Mouse (Mus musculus) neural tube, embryonic 14.5 days (tissue): ENCODE measurements at regions not wholly inside any gene's neighbourhood (a gene's known extent, or its start where the extent isn't known, plus 50 kb on each side); places are given as distances from the start of the nearest gene placed in this dataset.

Source experiments
- ATAC-seq: fragments of 200-750 bp; cut with Nextera tagmentation; 2 replicates; pipeline ENCODE4 v1.8.0; 2017; ENCODE audit warnings: low read depth, mild to moderate bottlenecking, moderate TSS enrichment, moderate library complexity
- H3K27ac ChIP-seq: fragments of 300-500 bp; sonication (generic); 2 replicates; pipeline ENCODE4 v1.5.1; 2014; ENCODE audit warnings: low read depth, mild to moderate bottlenecking, control low read depth, low read length, moderate library complexity, mixed read lengths
- H3K27me3 ChIP-seq: fragments of 300-500 bp; sonication (generic); 2 replicates; pipeline ENCODE4 v1.6.1; 2014; ENCODE audit warnings: low read length; ENCODE audit not compliant: control insufficient read depth, insufficient read depth
- H3K36me3 ChIP-seq: fragments of 300-500 bp; sonication (generic); 2 replicates; pipeline ENCODE4 v1.6.1; 2014; ENCODE audit warnings: low read length, mixed read lengths; ENCODE audit not compliant: control insufficient read depth, insufficient read depth
- H3K4me1 ChIP-seq: fragments of 300-500 bp; sonication (generic); 2 replicates; pipeline ENCODE4 v1.6.1; 2014; ENCODE audit warnings: low read length; ENCODE audit not compliant: control insufficient read depth, insufficient read depth
- H3K4me2 ChIP-seq: fragments of 300-500 bp; sonication (generic); 2 replicates; pipeline ENCODE4 v1.6.1; 2014; ENCODE audit warnings: mild to moderate bottlenecking, low read depth, low read length, control low read depth
- H3K4me3 ChIP-seq: fragments of 300-500 bp; sonication (generic); 2 replicates; pipeline ENCODE4 v1.5.1; 2014; ENCODE audit warnings: low read depth, low read length, control low read depth, mixed read lengths
- H3K9ac ChIP-seq: fragments of 300-500 bp; sonication (generic); replicated peaks from 2 replicates; pipeline ENCODE4 v1.6.1; 2014; ENCODE audit warnings: low read depth, mild to moderate bottlenecking, control low read depth, low read length, mixed read lengths
- H3K9me3 ChIP-seq: fragments of 300-500 bp; sonication (generic); 2 replicates; pipeline ENCODE4 v1.6.1; 2016; ENCODE audit warnings: low read length; ENCODE audit not compliant: control insufficient read depth
- WGBS: fragments of 180-500 bp; shearing (Covaris S2); extraction: QIAGEN DNeasy Blood & Tissue Kit; methylation state at CpG from one replicate; pipeline ENCODE4 v1.1.7; 2014; 5-methylcytosine and 5-hydroxymethylcytosine counted together

- no peaks in the 10 kb centered on the region for H3K4me1 ChIP-seq
These were observed 439.7 kb upstream of the 4930452B06Rik start for GRCm38 (mm10) chr14:9105708-9106107.

DNA sequence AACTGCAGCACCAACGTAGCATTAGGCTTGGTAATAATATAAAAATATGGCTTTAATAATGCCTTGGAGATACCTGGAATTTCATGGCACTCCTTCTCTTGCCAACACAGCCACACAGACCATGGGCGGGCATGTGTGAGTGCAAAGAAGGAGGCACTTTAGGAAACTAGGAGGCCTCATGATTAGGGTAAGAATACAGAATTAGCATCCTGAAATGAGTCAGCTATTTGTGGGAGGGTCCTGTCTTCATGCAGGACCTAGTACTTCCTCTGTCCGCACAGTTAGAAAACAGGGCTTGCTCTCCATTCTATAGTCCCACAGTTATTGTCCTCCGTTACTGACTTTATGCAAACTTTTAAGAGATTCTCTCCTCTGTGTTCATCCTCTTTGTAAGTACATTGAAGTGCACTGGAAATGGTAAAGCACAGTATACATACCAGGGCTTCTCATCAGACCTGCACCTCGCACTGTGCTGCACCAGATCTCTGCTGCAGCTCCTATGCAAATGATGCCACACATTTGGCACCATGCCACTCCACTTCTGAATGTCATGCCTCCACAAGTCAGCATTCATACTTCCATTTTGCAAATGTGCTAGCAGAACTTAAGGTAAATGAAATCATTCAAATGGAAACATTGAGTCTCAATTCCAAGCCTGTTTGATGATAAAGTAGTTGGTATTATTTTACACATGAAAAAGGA lies 423.7 kb upstream of the 4930452B06Rik start:
- Histone ChIP-seq H3K4me2 (no peak overlapping the region), H3K27ac (no peak overlapping the region), H3K4me3 (no peak overlapping the region), H3K36me3 (no peaks in the 10 kb centered on the region), H3K9me3 (no peaks in the 10 kb centered on the region), H3K27me3 (no peaks in the 10 kb centered on the region), H3K4me1 (no peaks in the 10 kb centered on the region), H3K9ac (no peak overlapping the region)
- no peak for ATAC-seq
- 83% methylated on average over 5 of the region's 5 CpGs for WGBS

More at GRCm38 (mm10) chr14:9105708-9106107, 439.7 kb upstream of the 4930452B06Rik start:
- no peak for ATAC-seq
- Histone ChIP-seq H3K27ac (no peak overlapping the region), H3K36me3 (no peaks in the 10 kb centered on the region), H3K9me3 (no peaks in the 10 kb centered on the region), H3K9ac (no peak overlapping the region), H3K4me3 (no peak overlapping the region), H3K27me3 (no peaks in the 10 kb centered on the region), H3K4me2 (no peak overlapping the region)
- 83% methylated on average over 1 of the region's 1 CpGs for WGBS

GRCm38 (mm10) chr14:9087103-9087502 lies 421.1 kb upstream of the 4930452B06Rik start:
- no peak overlapping the region for H3K4me3 ChIP-seq
- H3K9ac ChIP-seq, result no peak overlapping the region
- no peak overlapping the region for H3K27ac ChIP-seq
- H3K4me1 ChIP-seq, result no peaks in the 10 kb centered on the region
- H3K9me3 ChIP-seq, result no peaks in the 10 kb centered on the region
- no peak overlapping the region for H3K4me2 ChIP-seq
- no peaks in the 10 kb centered on the region for H3K36me3 ChIP-seq
- ATAC-seq, result no peak
- no peaks in the 10 kb centered on the region for H3K27me3 ChIP-seq

DNA sequence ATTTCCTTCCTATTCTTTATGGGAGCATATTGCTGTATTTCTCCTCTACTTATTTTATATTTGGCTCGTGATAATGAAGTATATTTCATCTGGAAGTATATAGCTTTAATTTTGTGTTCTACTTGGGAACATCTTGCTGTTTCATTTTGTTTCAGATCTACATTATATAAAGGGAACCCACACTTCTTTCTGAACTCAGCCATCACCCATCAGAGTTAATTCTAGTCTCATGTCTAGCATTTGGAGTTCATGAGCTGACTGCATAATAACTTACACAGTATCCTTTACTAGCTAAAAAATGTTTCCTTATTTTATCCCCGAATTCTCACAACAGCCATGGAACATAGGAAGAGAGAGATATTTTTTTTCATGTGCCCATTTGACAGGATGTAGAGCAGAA lies 413.6 kb upstream of the 4930452B06Rik start:
- Histone ChIP-seq H3K27me3 (no peaks in the 10 kb centered on the region), H3K4me2 (no peak overlapping the region), H3K4me3 (no peak overlapping the region), H3K4me1 (no peaks in the 10 kb centered on the region), H3K36me3 (no peaks in the 10 kb centered on the region), H3K27ac (no peak overlapping the region), H3K9me3 (no peaks in the 10 kb centered on the region), H3K9ac (no peak overlapping the region)
- ATAC-seq, result no peak
- WGBS, result 75% methylated on average over 2 of the region's 2 CpGs

GRCm38 (mm10) chr14:9079014-9079413 lies 413.0 kb upstream of the 4930452B06Rik start:
- no peak overlapping the region for H3K9ac ChIP-seq
- H3K27me3 ChIP-seq, result no peaks in the 10 kb centered on the region
- H3K4me2 ChIP-seq, result no peak overlapping the region
- ATAC-seq, result no peak
- H3K27ac ChIP-seq, result no peak overlapping the region
- H3K36me3 ChIP-seq, result no peaks in the 10 kb centered on the region
- H3K4me3 ChIP-seq, result no peak overlapping the region
- no peaks in the 10 kb centered on the region for H3K4me1 ChIP-seq
- H3K9me3 ChIP-seq, result no peaks in the 10 kb centered on the region
- 75% methylated on average over 1 of the region's 1 CpGs for WGBS

DNA sequence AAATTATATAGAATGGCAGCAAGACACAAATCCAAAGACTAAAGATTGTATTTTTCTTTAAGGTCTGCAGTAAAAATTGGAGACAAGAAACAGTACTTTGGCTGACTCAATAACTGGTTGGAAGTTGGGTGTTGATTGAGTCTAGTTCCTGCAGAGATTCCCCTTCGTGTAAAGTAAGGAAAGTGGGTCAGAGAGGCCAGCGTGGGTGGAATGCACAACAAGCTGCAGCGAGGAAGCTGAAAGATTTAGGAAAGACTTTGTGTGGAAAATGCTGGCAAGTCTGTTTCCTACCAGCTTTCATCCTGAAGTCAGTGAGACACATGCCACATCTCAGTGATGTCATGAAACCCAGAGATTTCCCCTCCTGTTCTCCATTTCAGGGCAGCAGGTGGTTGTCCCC lies 405.1 kb upstream of the 4930452B06Rik start:
- 80% methylated on average over 3 of the region's 3 CpGs for WGBS
- H3K9ac ChIP-seq, result no peak overlapping the region
- no peak overlapping the region for H3K4me3 ChIP-seq
- H3K27ac ChIP-seq, result no peak overlapping the region
- ATAC-seq, result no peak
- H3K36me3 ChIP-seq, result no peaks in the 10 kb centered on the region
- H3K4me2 ChIP-seq, result no peak overlapping the region
- no peaks in the 10 kb centered on the region for H3K27me3 ChIP-seq
- no peaks in the 10 kb centered on the region for H3K9me3 ChIP-seq
- H3K4me1 ChIP-seq, result no peaks in the 10 kb centered on the region

GRCm38 (mm10) chr14:9060058-9060457 lies 394.0 kb upstream of the 4930452B06Rik start:
- H3K4me2 ChIP-seq, result no peak overlapping the region
- no peaks in the 10 kb centered on the region for H3K4me1 ChIP-seq
- no peaks in the 10 kb centered on the region for H3K36me3 ChIP-seq
- H3K27me3 ChIP-seq, result no peaks in the 10 kb centered on the region
- H3K4me3 ChIP-seq, result no peak overlapping the region
- H3K27ac ChIP-seq, result no peak overlapping the region
- no peak for ATAC-seq
- H3K9ac ChIP-seq, result no peak overlapping the region
- no peaks in the 10 kb centered on the region for H3K9me3 ChIP-seq
- WGBS, result 74% methylated on average over 9 of the region's 9 CpGs

GRCm38 (mm10) chr14:9028811-9029210 lies 362.8 kb upstream of the 4930452B06Rik start:
- no peaks in the 10 kb centered on the region for H3K9me3 ChIP-seq
- no peaks in the 10 kb centered on the region for H3K36me3 ChIP-seq
- no peak overlapping the region for H3K27ac ChIP-seq
- no peaks in the 10 kb centered on the region for H3K27me3 ChIP-seq
- H3K4me2 ChIP-seq, result no peak overlapping the region
- WGBS, result 42% methylated on average over 6 of the region's 6 CpGs
- no peak overlapping the region for H3K4me3 ChIP-seq
- 0 out of 2 replicates have a peak, but pooled peaks cover 5% of the 10 kb centered on the region for H3K4me1 ChIP-seq
- H3K9ac ChIP-seq, result no peak overlapping the region
- peak; percentile 76 for ATAC-seq

DNA sequence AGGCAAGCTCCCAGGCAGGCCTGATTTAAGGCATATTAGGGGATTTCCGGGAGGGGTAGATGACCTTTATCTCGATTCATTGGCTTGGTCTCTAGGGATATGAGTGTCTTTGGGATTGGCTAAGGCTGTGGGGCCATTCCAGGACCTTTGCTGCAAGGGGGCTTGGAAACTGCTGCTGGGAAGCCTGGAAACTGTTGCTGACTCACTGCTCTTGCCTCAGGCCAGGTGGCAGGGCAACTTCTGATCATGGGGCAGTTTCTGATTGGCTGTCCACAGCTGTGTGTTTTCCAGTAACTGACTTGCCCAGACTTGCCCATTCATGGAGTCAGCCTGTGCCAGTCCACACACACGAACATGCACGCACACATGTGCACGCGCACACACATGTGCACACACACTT lies 349.8 kb upstream of the 4930452B06Rik start:
- Histone ChIP-seq H3K4me2 (no peak overlapping the region), H3K27ac (no peak overlapping the region), H3K4me1 (no peaks in the 10 kb centered on the region), H3K4me3 (no peak overlapping the region), H3K9me3 (no peaks in the 10 kb centered on the region), H3K27me3 (no peaks in the 10 kb centered on the region), H3K36me3 (no peaks in the 10 kb centered on the region), H3K9ac (no peak overlapping the region)
- ATAC-seq, result no peak
- WGBS, result 94% methylated on average over 6 of the region's 6 CpGs
